Mouse (Mus musculus): Measurements from ENCODE around the gene Ugt1a9.
"Not testable (repeated sequence)": the region's sequence is repeated elsewhere in the genome, so short reads cannot be mapped to it uniquely, and the experiment has no call there.

Gene Ugt1a9

GRCm38 (mm10) chr1:88105656-88106055 lies 35.1 kb downstream of the Ugt1a9 start:
- no peak for DNase-seq (ENCODE audit: low read depth, low spot score)

- not testable (repeated sequence) for DNase-seq (ENCODE audit: low read depth, low spot score)
Measured at GRCm38 (mm10) chr1:88109027-88109557, 38.5 kb downstream of the Ugt1a9 start.

- DNase-seq (ENCODE audit: low read depth, low spot score) = not testable (repeated sequence)
Measured at GRCm38 (mm10) chr1:88109604-88110003, 39.0 kb downstream of the Ugt1a9 start.

GRCm38 (mm10) chr1:88112769-88113168 lies 42.2 kb downstream of the Ugt1a9 start:
- not testable (repeated sequence) for DNase-seq (ENCODE audit: low read depth, low spot score)

- peak; percentile 10 for DNase-seq (ENCODE audit: low read depth, low spot score)
Measured at GRCm38 (mm10) chr1:88120550-88120949, 50.0 kb downstream of the Ugt1a9 start.

GRCm38 (mm10) chr1:88121521-88121920 lies 50.9 kb downstream of the Ugt1a9 start:
- DNase-seq (ENCODE audit: low read depth, low spot score) = peak; percentile 8

GRCm38 (mm10) chr1:88125827-88126360 lies 55.3 kb downstream of the Ugt1a9 start:
- DNase-seq (ENCODE audit: low read depth, low spot score) = not testable (repeated sequence)

DNA sequence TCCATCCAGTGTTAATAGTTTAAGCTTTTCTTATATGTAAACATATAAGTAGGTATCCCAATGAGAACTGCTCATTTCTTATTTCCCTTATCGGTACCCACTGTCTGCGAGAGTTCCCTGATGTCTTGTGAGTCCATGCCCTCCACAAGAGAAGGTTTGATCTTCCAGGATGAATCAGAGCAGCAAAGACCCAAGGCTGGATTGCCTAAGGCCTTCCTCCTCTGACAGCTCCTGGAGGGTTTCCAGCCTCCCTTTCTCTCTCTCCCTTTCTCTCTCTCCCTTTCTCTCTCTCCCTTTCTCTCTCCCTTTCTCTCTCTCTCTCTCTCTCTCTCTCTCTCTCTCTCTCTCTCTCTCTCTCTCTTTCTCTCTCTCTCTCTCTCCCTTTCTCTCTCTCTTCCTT lies 58.5 kb downstream of the Ugt1a9 start:
- not testable (repeated sequence) for DNase-seq (ENCODE audit: low read depth, low spot score)

- DNase-seq (ENCODE audit: low read depth, low spot score) = not testable (repeated sequence)
Measured at GRCm38 (mm10) chr1:88130223-88130622, 59.6 kb downstream of the Ugt1a9 start.

DNA sequence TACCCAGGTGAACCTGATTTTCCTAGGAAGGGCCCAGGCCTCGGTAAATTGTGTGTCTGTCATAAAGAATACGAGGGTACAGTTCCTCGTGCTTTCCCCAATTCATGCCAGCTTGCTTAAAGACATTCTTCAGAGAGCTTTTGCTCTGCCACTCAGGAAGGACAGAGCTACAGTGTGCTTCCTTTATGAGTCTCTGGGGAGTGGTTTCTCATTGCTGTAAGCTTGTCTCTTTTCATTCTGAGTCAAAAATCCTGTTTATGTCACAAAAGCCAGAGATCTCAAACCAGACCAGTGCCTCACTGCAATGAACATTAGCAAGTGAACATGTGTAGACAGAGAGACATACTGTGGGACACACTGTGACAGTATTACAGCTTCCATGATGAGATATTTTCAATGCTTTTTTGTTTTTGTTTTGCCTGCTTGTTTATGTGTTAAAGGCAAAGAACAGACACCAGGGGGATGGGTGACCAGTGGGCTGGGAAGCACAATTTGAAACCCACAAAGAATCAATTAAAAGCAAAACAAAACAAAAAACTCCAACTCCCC lies 63.4 kb downstream of the Ugt1a9 start:
- DNase-seq (ENCODE audit: low read depth, low spot score) = no peak

DNA sequence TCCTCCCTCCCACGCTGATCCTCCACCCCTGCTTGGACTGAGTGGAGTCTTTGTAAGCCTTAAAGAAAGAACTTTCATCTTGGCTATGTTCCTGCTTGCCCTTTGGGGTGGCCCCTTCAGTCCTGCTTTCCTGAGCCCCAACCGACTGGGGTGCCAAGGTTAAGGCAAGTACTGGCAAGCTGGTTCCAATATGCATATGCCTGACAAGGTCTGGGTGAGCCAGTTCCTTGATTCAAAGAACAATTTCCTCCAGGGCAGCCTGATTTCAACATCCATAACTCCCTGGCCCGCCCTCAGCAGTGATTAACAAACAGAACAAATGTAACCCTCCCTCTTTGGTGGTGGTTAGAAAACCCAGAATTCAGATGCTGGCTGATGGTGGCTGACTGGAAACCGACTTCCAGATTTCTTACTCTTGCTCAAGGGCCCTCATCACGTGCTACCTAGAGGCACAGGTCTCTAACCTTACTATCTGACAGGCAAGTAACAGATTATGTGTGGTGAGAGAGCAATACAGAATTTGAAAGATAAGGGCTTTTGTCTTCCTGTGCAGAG lies 63.9 kb downstream of the Ugt1a9 start, which contains the start of gene Ugt1a6a:
TSS of gene Ugt1a6a (plus strand) at position 353 of the 555 bp plus-strand sequence.
- DNase-seq (ENCODE audit: low read depth, low spot score) = not testable (repeated sequence)

GRCm38 (mm10) chr1:88135229-88135904 lies 64.8 kb downstream of the Ugt1a9 start:
- not testable (repeated sequence) for DNase-seq (ENCODE audit: low read depth, low spot score)

GRCm38 (mm10) chr1:88136646-88137045 lies 66.0 kb downstream of the Ugt1a9 start:
- no peak for DNase-seq (ENCODE audit: low read depth, low spot score)

DNA sequence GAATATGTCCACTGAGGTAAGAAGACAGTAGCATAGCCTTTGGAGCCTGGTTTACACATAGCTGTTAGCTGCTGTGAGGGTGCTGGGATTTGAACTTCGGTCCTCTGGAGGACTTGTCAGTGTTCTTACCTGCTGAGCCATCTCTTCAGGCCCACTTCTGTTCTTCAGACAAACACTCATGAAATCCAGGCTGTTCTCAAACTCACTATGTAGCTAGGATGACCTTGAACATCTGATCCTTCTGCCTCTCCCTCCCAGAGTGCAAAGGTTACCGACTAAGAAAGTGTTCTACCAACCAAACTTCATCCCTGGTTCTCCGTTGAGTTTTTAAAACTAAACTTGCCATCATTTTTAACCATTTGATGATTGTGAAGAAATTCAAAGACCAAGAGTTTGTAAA lies 66.7 kb downstream of the Ugt1a9 start:
- no peak for DNase-seq (ENCODE audit: low read depth, low spot score)

DNA sequence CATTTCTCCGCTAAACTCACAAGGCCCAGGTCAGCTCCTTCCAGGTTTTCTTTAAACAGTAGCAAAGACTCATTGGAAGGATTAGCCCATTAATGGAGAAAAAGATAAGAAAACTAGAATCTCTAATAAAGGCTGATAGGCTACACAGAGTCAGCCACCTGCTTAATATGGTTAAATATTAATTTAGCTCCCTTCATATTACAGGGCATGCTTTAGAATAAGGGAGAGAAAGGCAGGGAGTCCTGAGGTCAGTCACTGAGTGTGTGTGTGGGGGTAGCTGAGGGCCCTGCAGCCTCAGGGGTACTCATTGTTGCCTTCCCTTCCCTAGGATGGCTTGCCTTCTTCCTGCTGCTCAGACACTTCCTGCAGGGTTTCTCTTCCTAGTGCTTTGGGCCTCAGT lies 67.5 kb downstream of the Ugt1a9 start:
- no peak for DNase-seq (ENCODE audit: low read depth, low spot score)

DNA sequence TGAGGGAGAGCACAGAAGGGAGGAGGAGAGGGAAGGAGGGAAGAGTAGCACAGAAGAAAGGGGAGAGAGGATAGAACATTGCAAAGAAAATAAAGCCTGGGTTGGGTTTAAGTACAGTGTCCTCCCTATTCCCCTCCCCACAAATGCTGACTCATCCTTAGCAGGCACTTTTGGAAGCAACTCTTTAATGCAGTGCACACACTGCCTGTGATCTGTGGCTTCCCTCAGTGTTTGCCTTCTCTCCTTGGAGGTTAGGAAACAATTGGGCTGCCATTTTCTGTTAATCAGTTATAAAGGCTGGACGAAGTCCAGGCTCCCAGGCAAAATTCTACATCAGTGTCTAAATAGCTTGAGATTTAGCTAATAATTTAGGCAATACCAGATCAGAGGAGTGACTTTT lies 69.9 kb downstream of the Ugt1a9 start:
- DNase-seq (ENCODE audit: low read depth, low spot score) = not testable (repeated sequence)

GRCm38 (mm10) chr1:88143966-88144675 lies 73.5 kb downstream of the Ugt1a9 start:
- peak; percentile 11 for DNase-seq (ENCODE audit: low read depth, low spot score)

DNA sequence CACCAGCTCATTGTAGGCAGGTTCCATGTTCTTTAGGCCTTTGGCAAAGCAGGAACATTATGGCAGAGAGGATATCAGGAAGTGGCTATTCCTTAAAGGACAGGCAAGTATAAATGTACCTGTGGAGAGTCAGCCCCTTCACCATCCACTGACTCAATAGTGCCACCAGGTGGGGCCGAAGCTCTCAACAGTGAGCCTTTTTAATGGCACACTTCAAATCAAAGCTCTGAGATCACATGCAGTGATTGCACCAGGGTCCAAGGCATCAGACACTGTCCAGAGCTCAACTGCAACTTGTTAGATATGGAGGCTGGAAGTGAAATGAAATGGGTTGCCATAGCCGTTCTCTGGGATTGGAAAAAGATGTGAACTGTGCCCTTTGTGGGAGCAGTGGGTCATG lies 74.7 kb downstream of the Ugt1a9 start:
- DNase-seq (ENCODE audit: low read depth, low spot score) = peak; percentile 39

- peak; percentile 8 for DNase-seq (ENCODE audit: low read depth, low spot score)
Measured at GRCm38 (mm10) chr1:88150133-88150532, 79.5 kb downstream of the Ugt1a9 start.

GRCm38 (mm10) chr1:88158430-88158829 lies 87.8 kb downstream of the Ugt1a9 start:
- no peak for DNase-seq (ENCODE audit: low read depth, low spot score)

GRCm38 (mm10) chr1:88165711-88166110 lies 95.1 kb downstream of the Ugt1a9 start, which contains the start of gene Ugt1a5:
Gene Ugt1a5, plus strand, starts transcription at chr1:88166012.
- no peak for DNase-seq (ENCODE audit: low read depth, low spot score)

DNA sequence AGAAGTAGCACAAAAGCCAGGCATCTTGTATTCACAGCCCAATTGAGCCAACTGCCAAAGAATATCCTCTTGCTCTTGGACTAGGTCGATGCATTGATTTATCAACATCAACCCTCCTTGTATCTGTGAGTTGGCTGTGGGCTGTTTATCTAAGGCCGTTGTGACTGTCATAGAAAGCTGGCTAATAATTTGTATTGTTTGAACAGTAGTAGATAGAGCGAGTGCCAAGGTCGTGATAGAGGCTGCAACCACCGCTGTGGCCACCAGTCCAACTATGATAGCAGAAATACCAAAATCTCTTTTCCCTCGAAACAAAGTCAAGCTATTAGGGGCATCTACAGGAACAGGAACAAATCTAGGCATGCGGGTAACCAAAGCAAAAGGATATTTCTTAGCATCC lies 101.6 kb downstream of the Ugt1a9 start:
- DNase-seq (ENCODE audit: low read depth, low spot score) = not testable (repeated sequence)

Measured in R1 (cell line).